Mouse (Mus musculus) embryonic facial prominence, embryonic 10.5 days (tissue): Measurements from ENCODE around the gene Tjp2. TPM values are rescaled to one million over a fixed set of nuclear protein-coding genes. Genes with fewer than 3 reads are reported as not detected.
"Not testable (repeated sequence)": the region's sequence is repeated elsewhere in the genome, so short reads cannot be mapped to it uniquely, and the experiment has no call there.

Experiments used
- DNase-seq: peaks from one replicate; pipeline ENCODE4 v3.0.0-alpha.2; 2017; ENCODE audit warnings: low spot score
- H3K27ac ChIP-seq: fragments of 300-500 bp; sonication (generic); replicated peaks from 2 replicates; pipeline ENCODE4 v1.5.1; 2016; ENCODE audit warnings: mild to moderate bottlenecking
- H3K27me3 ChIP-seq: fragments of 300-500 bp; sonication (generic); replicated peaks from 2 replicates; pipeline ENCODE4 v1.6.1; 2016; ENCODE audit warnings: low read depth, mild to moderate bottlenecking; ENCODE audit not compliant: poor library complexity, severe bottlenecking
- H3K36me3 ChIP-seq: fragments of 300-500 bp; sonication (generic); replicated peaks from 2 replicates; pipeline ENCODE4 v1.6.1; 2016; ENCODE audit warnings: mild to moderate bottlenecking, moderate library complexity
- H3K4me1 ChIP-seq: fragments of 300-500 bp; sonication (generic); 2 replicates; pipeline ENCODE4 v1.6.1; 2016
- H3K4me3 ChIP-seq: fragments of 300-500 bp; sonication (generic); 2 replicates; pipeline ENCODE4 v1.5.1; 2016; ENCODE audit warnings: mild to moderate bottlenecking, moderate library complexity
- H3K9me3 ChIP-seq: fragments of 300-500 bp; sonication (generic); 2 replicates; pipeline ENCODE4 v1.6.1; 2016; ENCODE audit warnings: mild to moderate bottlenecking
- WGBS: fragments of 180-500 bp; shearing (Covaris S2); methylation state at CpG from one replicate; pipeline ENCODE4 v1.1.7; 2016; 5-methylcytosine and 5-hydroxymethylcytosine counted together
- polyA plus RNA-seq: library from polyadenylated mRNA; unstranded; fragments of >200 nt; fragmentation: Nextera tagmentation; extraction: Ambion mirVana; gene quantifications from 2 replicates; pipeline ENCODE4 v1.2.1, GENCODE M21; 2016

The Tjp2 gene
- polyA plus RNA-seq, 1 experiment from 2014 or later: 35.1 TPM

GRCm38 (mm10) chr19:24195224-24195623 is 29.6 kb downstream of the Tjp2 start:
- WGBS: 53% methylated on average over 7 of the region's 7 CpGs
- H3K9me3 ChIP-seq: peaks cover 9% of the 10 kb centered on the region
- no peak overlapping the region for H3K27ac ChIP-seq

DNA sequence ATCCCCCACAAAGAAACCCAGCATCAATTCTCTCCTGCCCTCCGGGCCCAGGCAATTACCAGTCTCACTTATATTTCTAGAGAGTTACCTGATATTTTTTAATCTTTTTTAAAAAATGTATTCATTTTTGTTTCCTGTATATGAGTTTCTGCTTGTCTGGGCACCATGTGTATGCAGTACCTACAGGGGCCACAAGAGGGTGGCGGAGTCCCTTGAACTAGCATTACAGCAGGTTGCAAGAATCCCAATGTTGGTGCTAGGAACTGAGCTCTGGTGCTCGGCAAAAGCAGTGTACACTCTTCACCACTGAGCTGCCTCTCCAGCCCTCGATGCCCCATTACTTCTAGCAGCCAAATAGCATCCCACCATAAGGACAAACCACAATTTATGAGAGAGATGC is 30.6 kb downstream of the Tjp2 start:
- 97% methylated on average over 4 of the region's 4 CpGs for WGBS
- H3K4me3 ChIP-seq: no peak overlapping the region
- H3K4me1 ChIP-seq: peaks cover 12% of the 10 kb centered on the region
- H3K27me3 ChIP-seq: no peaks in the 10 kb centered on the region
- H3K36me3 ChIP-seq: no peaks in the 10 kb centered on the region; the same call in 1 of the 2 replicates
- H3K9me3 ChIP-seq: peaks cover 9% of the 10 kb centered on the region
- no peak for DNase-seq
- no peak overlapping the region for H3K27ac ChIP-seq

More at GRCm38 (mm10) chr19:24195224-24195623, 29.6 kb downstream of the Tjp2 start:
- no peaks in the 10 kb centered on the region; the same call in 1 of the 2 replicates for H3K36me3 ChIP-seq
- H3K27me3 ChIP-seq: no peaks in the 10 kb centered on the region
- no peak overlapping the region for H3K4me3 ChIP-seq
- H3K4me1 ChIP-seq: peaks cover 14% of the 10 kb centered on the region
- no peak for DNase-seq

DNA sequence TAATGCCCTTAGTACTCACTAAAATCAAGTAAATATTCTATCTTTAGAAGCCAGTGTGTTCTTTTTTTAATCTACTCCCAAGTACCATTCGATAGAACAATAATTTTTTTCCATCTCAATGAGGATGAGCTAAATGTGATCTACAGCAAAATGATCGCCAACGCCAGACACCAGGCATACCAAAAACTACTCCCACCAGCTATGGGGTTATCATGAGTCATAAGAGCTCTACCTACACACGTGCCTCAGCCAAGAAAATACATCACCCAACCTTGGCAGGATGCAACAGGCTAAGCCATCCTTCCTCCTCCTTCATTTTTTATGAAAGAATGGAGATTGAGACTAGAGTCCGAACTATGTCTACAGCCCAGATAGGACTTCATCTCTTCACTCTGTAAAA is 31.9 kb downstream of the Tjp2 start:
- Histone ChIP-seq H3K4me3 (no peak overlapping the region), H3K9me3 (peaks cover 9% of the 10 kb centered on the region), H3K36me3 (no peaks in the 10 kb centered on the region; the same call in 1 of the 2 replicates), H3K27me3 (no peaks in the 10 kb centered on the region), H3K27ac (no peak overlapping the region), H3K4me1 (0 out of 2 replicates have a peak, but pooled peaks cover 6% of the 10 kb centered on the region)
- WGBS: 95% methylated on average over 5 of the region's 5 CpGs
- no peak for DNase-seq

DNA sequence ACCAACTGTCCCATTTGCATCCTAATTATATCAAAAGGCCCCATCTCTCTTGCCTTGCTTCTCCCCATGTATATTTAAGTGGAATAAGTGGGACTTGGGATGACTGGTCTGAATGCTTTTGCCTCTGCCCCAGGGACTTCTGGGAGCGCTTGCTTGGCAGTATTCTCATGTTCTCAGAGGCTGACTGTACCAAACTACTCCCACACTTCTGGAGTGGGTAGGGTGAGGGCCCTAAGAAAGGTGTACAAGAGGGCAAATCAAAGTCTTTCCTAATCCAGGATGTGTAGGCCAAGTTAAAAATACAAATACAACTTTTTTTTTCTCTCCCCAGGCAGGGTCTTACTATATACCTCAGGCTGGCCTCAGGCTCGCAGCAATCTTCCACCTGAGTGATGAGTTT is 37.0 kb downstream of the Tjp2 start:
- Histone ChIP-seq H3K4me1 (no peaks in the 10 kb centered on the region), H3K27ac (no peak overlapping the region), H3K9me3 (no peaks in the 10 kb centered on the region), H3K4me3 (no peak overlapping the region), H3K27me3 (no peaks in the 10 kb centered on the region), H3K36me3 (0 out of 2 replicates have a peak, but pooled peaks cover 3% of the 10 kb centered on the region)
- DNase-seq: no peak
- WGBS: 87% methylated on average over 2 of the region's 2 CpGs

GRCm38 (mm10) chr19:24187358-24187757 is 37.5 kb downstream of the Tjp2 start:
- 90% methylated on average over 1 of the region's 1 CpGs for WGBS
- H3K4me3 ChIP-seq, H3K4me1 ChIP-seq, H3K27me3 ChIP-seq, H3K27ac ChIP-seq, H3K9me3 ChIP-seq, DNase-seq, H3K36me3 ChIP-seq: not testable (repeated sequence)

DNA sequence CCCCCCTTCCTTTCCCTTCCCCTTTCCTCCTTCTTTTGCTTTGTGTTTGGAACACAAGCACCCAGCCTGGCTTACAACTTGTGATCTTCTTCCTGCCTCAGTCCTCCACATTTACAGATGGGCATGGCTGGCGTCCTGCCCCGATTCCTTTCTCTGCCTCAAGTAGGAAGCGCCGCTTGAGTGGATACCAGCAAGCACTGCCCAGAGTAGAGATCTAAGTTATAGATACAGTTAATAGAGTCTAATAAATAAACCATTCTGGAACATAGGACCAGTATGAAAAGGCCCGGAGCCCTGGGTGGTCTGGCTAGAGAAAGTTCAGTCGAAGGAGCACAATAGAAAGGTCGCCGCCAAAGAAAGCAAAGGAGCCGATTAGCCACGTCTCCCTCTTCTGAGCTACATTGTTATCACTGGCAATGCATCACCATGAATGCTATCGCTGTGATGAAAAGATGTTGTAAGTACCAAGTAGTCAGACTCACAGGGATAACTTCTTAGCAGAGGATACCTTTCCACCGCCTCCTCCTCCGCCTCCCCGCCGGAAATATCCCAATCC is 41.1 kb downstream of the Tjp2 start:
- no peak overlapping the region for H3K4me3 ChIP-seq
- H3K4me1 ChIP-seq: no peaks in the 10 kb centered on the region; the same call in 1 of the 2 replicates
- WGBS: 86% methylated on average over 15 of the region's 15 CpGs
- no peaks in the 10 kb centered on the region for H3K27me3 ChIP-seq
- H3K27ac ChIP-seq: no peak overlapping the region
- no peak for DNase-seq
- no peaks in the 10 kb centered on the region for H3K9me3 ChIP-seq
- H3K36me3 ChIP-seq: 0 out of 2 replicates have a peak, but pooled peaks cover 3% of the 10 kb centered on the region

DNA sequence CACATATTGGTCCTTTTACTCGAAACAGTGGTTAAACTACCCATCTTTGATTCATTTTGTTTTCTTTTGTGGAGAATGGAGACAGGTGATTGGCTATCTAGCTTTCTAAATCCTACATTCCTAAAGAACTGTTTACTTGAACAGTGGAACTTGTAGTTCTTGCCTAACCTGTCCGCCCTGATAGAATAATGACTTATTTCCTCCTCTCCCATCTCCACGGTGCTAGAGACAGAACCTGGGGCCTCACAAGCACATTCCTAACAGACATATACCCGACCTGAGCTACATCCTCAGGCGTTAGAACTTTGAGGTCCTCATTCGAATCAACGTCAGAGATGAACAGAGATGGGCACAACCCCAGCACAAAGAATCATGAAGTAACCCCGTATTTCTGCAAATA is 44.4 kb downstream of the Tjp2 start:
- no peak for DNase-seq
- 69% methylated on average over 8 of the region's 8 CpGs for WGBS
- Histone ChIP-seq H3K36me3 (0 out of 2 replicates have a peak, but pooled peaks cover 3% of the 10 kb centered on the region), H3K4me3 (no peak overlapping the region), H3K27ac (no peak overlapping the region), H3K9me3 (no peaks in the 10 kb centered on the region), H3K27me3 (0 out of 2 replicates have a peak, but pooled peaks cover 6% of the 10 kb centered on the region), H3K4me1 (peaks cover under 1% of the 10 kb centered on the region; the same call in 1 of the 2 replicates)

GRCm38 (mm10) chr19:24178086-24178485 is 46.7 kb downstream of the Tjp2 start:
- H3K4me3 ChIP-seq: no peak overlapping the region
- no peak for DNase-seq
- no peak overlapping the region for H3K27ac ChIP-seq
- no peaks in the 10 kb centered on the region for H3K36me3 ChIP-seq
- H3K9me3 ChIP-seq: no peaks in the 10 kb centered on the region
- H3K4me1 ChIP-seq: peaks cover 16% of the 10 kb centered on the region
- WGBS: 77% methylated on average over 2 of the region's 2 CpGs
- 0 out of 2 replicates have a peak, but pooled peaks cover 6% of the 10 kb centered on the region for H3K27me3 ChIP-seq

- 0 out of 2 replicates have a peak, but pooled peaks cover 6% of the 10 kb centered on the region for H3K27me3 ChIP-seq
- peaks cover 30% of the 10 kb centered on the region for H3K4me1 ChIP-seq
- 85% methylated on average over 4 of the region's 4 CpGs for WGBS
- H3K4me3 ChIP-seq: no peak overlapping the region
- no peaks in the 10 kb centered on the region for H3K36me3 ChIP-seq
- DNase-seq: no peak
- H3K9me3 ChIP-seq: no peaks in the 10 kb centered on the region
- no peak overlapping the region for H3K27ac ChIP-seq
Observed at GRCm38 (mm10) chr19:24176692-24177091, 48.1 kb downstream of the Tjp2 start.

DNA sequence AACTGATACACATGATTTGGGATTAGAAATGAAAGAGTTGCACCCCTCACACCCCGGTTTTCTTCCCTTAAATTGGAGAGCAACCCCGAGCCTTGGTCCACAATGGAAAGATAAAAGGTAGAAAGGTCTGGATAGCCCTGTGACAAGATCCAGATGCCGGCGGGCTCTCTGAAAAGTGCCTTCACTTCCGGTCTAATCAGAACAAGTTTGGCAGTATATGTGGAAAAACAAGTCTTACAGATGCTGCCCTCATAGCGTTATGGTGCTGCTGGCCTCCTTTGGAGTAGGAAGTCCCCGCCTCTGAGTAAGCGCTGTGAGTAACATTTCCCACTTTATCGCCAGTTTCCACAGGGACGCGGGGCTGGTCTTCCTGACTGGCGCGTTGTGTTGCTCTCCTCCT is 49.9 kb downstream of the Tjp2 start:
- DNase-seq: peak; percentile 58
- Histone ChIP-seq H3K27me3 (0 out of 2 replicates have a peak, but pooled peaks cover 6% of the 10 kb centered on the region), H3K4me3 (peak overlapping the region; percentile 73), H3K27ac (peak overlapping the region; percentile 91), H3K9me3 (no peaks in the 10 kb centered on the region), H3K36me3 (no peaks in the 10 kb centered on the region), H3K4me1 (peaks cover 32% of the 10 kb centered on the region)
- 7% methylated on average over 13 of the region's 13 CpGs for WGBS

- Histone ChIP-seq H3K9me3 (no peaks in the 10 kb centered on the region), H3K4me1 (peaks cover 32% of the 10 kb centered on the region), H3K4me3 (peak overlapping the region; percentile 73), H3K27me3 (0 out of 2 replicates have a peak, but pooled peaks cover 6% of the 10 kb centered on the region), H3K36me3 (no peaks in the 10 kb centered on the region), H3K27ac (peak overlapping the region; percentile 91)
- DNase-seq: peak; percentile 96
- WGBS: under 1% methylated on average over 102 of the region's 103 CpGs
Observed at GRCm38 (mm10) chr19:24173608-24174523, 51.0 kb downstream of the Tjp2 start.

DNA sequence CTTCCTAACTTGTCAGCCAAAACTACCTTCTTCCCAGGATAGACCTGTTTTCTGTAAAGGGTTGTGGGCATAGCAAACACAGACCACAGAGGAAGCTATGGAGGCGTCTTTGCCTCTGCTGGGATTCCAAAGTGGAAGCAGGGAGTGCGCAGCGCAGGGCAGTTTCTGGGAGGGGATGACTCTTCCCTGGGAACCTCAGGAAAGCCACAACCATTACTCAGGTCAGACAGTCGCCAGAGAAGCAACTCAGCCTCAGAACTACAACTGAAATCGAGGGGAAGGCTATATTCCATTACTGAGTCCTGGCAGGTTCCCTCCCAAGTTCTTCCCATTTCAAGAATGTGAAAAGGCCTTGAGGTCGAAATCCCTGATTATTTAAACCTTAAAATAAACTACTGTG is 51.8 kb downstream of the Tjp2 start:
- no peak for DNase-seq
- peak overlapping the region; percentile 73 for H3K4me3 ChIP-seq
- H3K36me3 ChIP-seq: no peaks in the 10 kb centered on the region
- no peaks in the 10 kb centered on the region for H3K9me3 ChIP-seq
- H3K27me3 ChIP-seq: 0 out of 2 replicates have a peak, but pooled peaks cover 6% of the 10 kb centered on the region
- peaks cover 32% of the 10 kb centered on the region for H3K4me1 ChIP-seq
- H3K27ac ChIP-seq: peak overlapping the region; percentile 54; the same call in 1 of the 2 replicates
- 27% methylated on average over 6 of the region's 6 CpGs for WGBS
